Mouse (Mus musculus): Measurements from ENCODE around the gene Adad2. TPM values are rescaled to one million over a fixed set of nuclear protein-coding genes. Genes with fewer than 3 reads are reported as not detected.

Gene Adad2
- polyA plus RNA-seq, 1 experiment from 2014 or later, result not detected

- no peaks in the 10 kb centered on the region for H3K36me3 ChIP-seq
- H3K27ac ChIP-seq, result no peak overlapping the region
These were observed 7.7 kb downstream of the Adad2 start for GRCm38 (mm10) chr8:119620116-119620840.

DNA sequence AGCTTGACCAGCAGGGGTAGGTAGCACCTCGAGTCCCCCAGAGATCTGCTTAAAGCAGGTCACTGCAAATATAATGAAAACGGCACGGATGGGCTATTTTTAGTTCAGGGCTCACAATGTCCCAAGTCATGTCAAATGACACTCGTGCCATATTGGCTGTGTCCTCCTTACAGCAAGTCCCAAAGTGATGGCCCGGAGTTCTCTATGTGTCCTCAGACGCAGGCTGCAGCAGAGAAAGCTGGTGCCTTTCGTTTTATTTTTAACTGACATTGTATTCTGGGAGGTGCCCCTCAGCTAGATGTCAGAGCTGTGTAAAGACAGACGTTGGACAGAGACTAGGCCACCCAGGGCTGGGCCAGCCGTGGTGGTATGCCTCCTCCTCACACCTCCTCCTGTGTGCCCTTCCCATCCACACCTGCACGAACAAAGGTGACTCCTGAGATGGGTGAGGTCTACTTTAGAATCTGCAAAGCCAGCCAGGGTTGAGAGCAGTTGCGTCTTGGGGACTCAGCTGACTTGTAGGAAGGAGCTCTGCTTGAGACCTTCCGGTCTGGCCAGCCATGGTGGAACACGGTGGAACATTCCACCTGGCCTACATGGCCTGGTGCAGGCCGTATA is 8.4 kb downstream of the Adad2 start:
- 89% methylated on average over 14 of the region's 14 CpGs for WGBS
- H3K4me3 ChIP-seq, result no peak overlapping the region
- peaks cover 23% of the 10 kb centered on the region for H3K4me1 ChIP-seq
- no peak for DNase-seq (ENCODE audit: low spot score)
- no peaks in the 10 kb centered on the region for H3K36me3 ChIP-seq
- no peaks in the 10 kb centered on the region for H3K9me3 ChIP-seq (replicated peaks)
- H3K27me3 ChIP-seq (ENCODE audit: low read depth, poor library complexity, severe bottlenecking), result no peaks in the 10 kb centered on the region; the same call in 1 of the 2 replicates
- no peak overlapping the region for H3K27ac ChIP-seq

More at GRCm38 (mm10) chr8:119620116-119620840, 7.7 kb downstream of the Adad2 start:
- no peaks in the 10 kb centered on the region for H3K9me3 ChIP-seq (replicated peaks)
- H3K4me3 ChIP-seq, result no peak overlapping the region
- peaks cover 24% of the 10 kb centered on the region for H3K4me1 ChIP-seq
- H3K27me3 ChIP-seq (ENCODE audit: low read depth, poor library complexity, severe bottlenecking), result no peaks in the 10 kb centered on the region; the same call in 1 of the 2 replicates
- no peak for DNase-seq (ENCODE audit: low spot score)
- 74% methylated on average over 6 of the region's 6 CpGs for whole genome bisulfite sequencing

GRCm38 (mm10) chr8:119622555-119622954 is 10.0 kb downstream of the Adad2 start:
- Histone ChIP-seq H3K9me3 (replicated peaks) (no peaks in the 10 kb centered on the region), H3K27me3 (ENCODE audit: low read depth, poor library complexity, severe bottlenecking) (no peaks in the 10 kb centered on the region), H3K36me3 (no peaks in the 10 kb centered on the region), H3K27ac (no peak overlapping the region), H3K4me3 (no peak overlapping the region), H3K4me1 (peaks cover 28% of the 10 kb centered on the region)
- DNase-seq (ENCODE audit: low spot score), result no peak
- 34% methylated on average over 4 of the region's 4 CpGs for WGBS

GRCm38 (mm10) chr8:119623061-119623460 is 10.5 kb downstream of the Adad2 start:
- 86% methylated on average over 8 of the region's 8 CpGs for WGBS
- H3K4me1 ChIP-seq, result peaks cover 33% of the 10 kb centered on the region

DNA sequence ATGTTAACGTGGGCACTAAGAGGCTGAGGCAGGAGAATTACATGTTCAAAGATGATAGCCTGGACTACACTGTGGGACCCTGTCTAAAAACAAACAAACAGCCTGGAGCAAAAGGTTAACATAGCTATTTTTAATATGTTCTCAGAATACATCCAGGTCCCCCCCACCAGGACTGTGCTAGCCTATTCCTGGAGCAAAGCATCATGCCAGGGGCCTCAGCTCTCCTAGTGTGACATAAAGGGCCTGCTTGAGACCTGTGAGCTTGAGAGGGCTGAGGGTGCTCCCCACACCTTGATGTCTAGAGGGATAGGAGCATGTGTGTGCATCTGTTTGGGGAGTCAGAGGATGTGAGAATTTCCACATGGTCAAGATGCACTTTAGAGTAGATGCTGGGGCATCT is 11.2 kb downstream of the Adad2 start:
- Histone ChIP-seq H3K9me3 (replicated peaks) (no peaks in the 10 kb centered on the region), H3K27me3 (ENCODE audit: low read depth, poor library complexity, severe bottlenecking) (no peaks in the 10 kb centered on the region), H3K4me3 (no peak overlapping the region), H3K36me3 (no peaks in the 10 kb centered on the region), H3K27ac (no peak overlapping the region), H3K4me1 (peaks cover 37% of the 10 kb centered on the region)
- DNase-seq (ENCODE audit: low spot score), result no peak
- WGBS, result 88% methylated on average over 1 of the region's 1 CpGs

More at GRCm38 (mm10) chr8:119623061-119623460, 10.5 kb downstream of the Adad2 start:
- DNase-seq (ENCODE audit: low spot score), result no peak
- Histone ChIP-seq H3K9me3 (replicated peaks) (no peaks in the 10 kb centered on the region), H3K4me3 (no peak overlapping the region), H3K27me3 (ENCODE audit: low read depth, poor library complexity, severe bottlenecking) (no peaks in the 10 kb centered on the region), H3K27ac (no peak overlapping the region), H3K36me3 (no peaks in the 10 kb centered on the region)

DNA sequence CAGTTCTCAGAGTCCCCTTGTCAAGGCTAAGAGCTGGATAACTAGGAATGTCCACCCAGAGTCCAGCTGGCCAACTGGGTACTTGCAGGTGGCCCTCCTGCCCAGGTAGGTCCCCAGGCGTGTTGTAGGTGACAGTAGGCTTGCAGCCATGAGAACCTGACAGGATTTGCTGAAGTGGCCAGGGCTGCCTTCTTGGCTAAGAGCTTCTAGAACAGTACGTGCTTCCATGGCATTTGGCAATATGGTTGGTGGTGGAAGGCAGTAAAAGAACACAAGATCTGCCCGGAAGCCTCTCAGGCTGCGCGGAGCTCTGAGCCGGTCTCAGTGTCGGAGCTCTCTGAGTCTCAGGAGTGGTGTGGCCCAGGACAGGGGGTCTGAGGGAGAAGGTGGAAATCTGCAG is 12.4 kb downstream of the Adad2 start:
- H3K36me3 ChIP-seq, result no peaks in the 10 kb centered on the region
- no peak overlapping the region for H3K4me3 ChIP-seq
- no peaks in the 10 kb centered on the region for H3K9me3 ChIP-seq (replicated peaks)
- no peaks in the 10 kb centered on the region for H3K27me3 ChIP-seq (ENCODE audit: low read depth, poor library complexity, severe bottlenecking)
- WGBS, result 92% methylated on average over 7 of the region's 7 CpGs
- 0 out of 2 replicates have a peak overlapping the region, but pooled peaks have one; percentile 14 for H3K27ac ChIP-seq
- peaks cover 44% of the 10 kb centered on the region for H3K4me1 ChIP-seq
- no peak for DNase-seq (ENCODE audit: low spot score)

DNA sequence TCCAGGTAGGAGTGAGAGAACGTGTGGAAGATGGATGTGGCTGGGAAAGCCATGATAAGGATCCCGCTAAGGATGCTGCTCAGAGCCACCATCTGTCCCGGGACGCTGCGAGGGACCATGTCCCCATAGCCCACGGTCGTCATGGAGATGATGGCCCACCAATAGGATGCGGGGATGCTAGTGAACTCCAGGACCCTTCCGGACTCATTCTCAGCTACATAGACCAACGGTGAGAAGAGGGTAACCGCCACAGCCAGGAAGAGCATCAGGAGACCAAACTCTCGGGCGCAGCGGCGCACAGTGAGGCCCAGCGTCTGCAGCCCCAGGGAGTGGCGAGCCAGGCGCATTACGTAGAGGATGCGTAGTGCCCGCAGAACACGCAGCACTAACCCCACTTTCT is 13.2 kb downstream of the Adad2 start:
- no peak overlapping the region for H3K27ac ChIP-seq
- no peaks in the 10 kb centered on the region for H3K36me3 ChIP-seq
- peaks cover 44% of the 10 kb centered on the region for H3K4me1 ChIP-seq
- 82% methylated on average over 22 of the region's 22 CpGs for WGBS
- no peak for DNase-seq (ENCODE audit: low spot score)
- H3K27me3 ChIP-seq (ENCODE audit: low read depth, poor library complexity, severe bottlenecking), result 0 out of 2 replicates have a peak, but pooled peaks cover 1% of the 10 kb centered on the region
- H3K4me3 ChIP-seq, result no peak overlapping the region
- H3K9me3 ChIP-seq (replicated peaks), result no peaks in the 10 kb centered on the region

DNA sequence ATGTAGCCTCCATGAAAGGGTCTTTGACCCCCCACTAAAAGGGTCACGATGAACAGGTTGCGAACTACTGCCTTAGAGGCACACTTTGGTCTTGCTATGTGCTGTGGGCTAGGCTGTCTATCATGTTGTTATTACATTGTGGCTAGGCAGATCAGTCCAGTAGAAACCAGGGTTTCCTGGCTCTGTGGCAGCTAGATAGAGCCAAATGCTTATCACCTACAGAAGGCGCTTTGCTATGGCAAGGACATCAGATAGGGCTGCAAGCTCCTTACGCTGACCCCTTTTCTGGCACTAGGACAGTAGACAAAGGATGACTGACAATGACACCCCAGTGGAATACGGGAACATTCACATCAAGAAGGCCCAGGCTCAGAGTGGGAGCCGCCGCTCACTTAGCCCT is 14.7 kb downstream of the Adad2 start:
- Histone ChIP-seq H3K36me3 (no peaks in the 10 kb centered on the region), H3K27me3 (ENCODE audit: low read depth, poor library complexity, severe bottlenecking) (peaks cover 15% of the 10 kb centered on the region), H3K27ac (peak overlapping the region; percentile 70), H3K4me1 (peaks cover 45% of the 10 kb centered on the region), H3K9me3 (replicated peaks) (no peaks in the 10 kb centered on the region), H3K4me3 (no peak overlapping the region)
- WGBS, result 84% methylated on average over 7 of the region's 7 CpGs
- DNase-seq (ENCODE audit: low spot score), result no peak

- no peaks in the 10 kb centered on the region for H3K9me3 ChIP-seq (replicated peaks)
These were observed 15.2 kb downstream of the Adad2 start for GRCm38 (mm10) chr8:119627613-119628359.

DNA sequence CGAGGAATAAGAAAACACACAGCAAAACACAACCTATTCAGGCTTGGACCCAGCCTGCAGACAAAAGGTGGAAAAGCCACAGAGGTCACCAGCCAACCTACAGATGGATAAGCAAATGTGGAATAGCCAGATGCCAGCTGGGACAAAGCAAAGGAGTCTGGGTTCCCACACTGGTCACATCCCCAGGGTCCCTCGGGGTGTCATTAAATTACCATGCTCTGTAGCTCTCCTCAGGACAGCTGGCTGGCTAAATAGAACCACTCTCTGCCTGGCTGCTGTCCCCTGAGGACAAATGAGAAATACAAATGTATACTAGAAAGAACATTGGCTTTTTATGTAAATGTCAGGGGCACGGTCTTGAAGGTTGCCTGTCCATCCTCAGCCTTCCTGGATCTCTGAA is 18.3 kb downstream of the Adad2 start:
- Histone ChIP-seq H3K27ac (0 out of 2 replicates have a peak overlapping the region, but pooled peaks have one; percentile 9), H3K27me3 (ENCODE audit: low read depth, poor library complexity, severe bottlenecking) (peaks cover 52% of the 10 kb centered on the region), H3K9me3 (replicated peaks) (no peaks in the 10 kb centered on the region), H3K36me3 (no peaks in the 10 kb centered on the region), H3K4me3 (no peak overlapping the region), H3K4me1 (peaks cover 53% of the 10 kb centered on the region)
- DNase-seq (ENCODE audit: low spot score), result no peak
- WGBS, result 52% methylated on average over 3 of the region's 3 CpGs

More at GRCm38 (mm10) chr8:119627613-119628359, 15.2 kb downstream of the Adad2 start:
- Histone ChIP-seq H3K4me3 (no peak overlapping the region), H3K4me1 (peaks cover 40% of the 10 kb centered on the region), H3K27ac (peak overlapping the region; percentile 70), H3K36me3 (no peaks in the 10 kb centered on the region), H3K27me3 (ENCODE audit: low read depth, poor library complexity, severe bottlenecking) (peaks cover 21% of the 10 kb centered on the region)
- DNase-seq (ENCODE audit: low spot score), result peak; percentile 64
- 18% methylated on average over 10 of the region's 10 CpGs for WGBS

DNA sequence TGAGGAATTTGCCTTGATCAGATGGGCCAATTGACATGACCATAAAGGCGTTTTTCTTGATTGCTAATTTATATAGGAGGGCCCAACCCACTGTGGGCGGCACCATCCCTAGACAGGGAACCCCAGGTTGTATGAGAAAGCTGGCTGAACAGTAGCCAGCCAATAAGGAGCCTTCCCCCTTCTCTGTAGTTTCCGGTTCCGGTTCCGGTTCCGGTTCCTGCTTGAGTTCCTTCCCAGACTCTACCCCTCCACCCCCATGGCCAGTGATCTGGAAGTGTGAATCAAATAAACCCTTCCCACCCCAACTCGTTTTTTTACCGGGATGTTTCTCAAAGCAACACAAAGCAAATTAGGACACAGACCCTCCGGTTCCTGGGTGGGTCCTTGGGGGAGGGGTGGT is 19.7 kb downstream of the Adad2 start:
- peaks cover 60% of the 10 kb centered on the region for H3K4me1 ChIP-seq
- no peak overlapping the region for H3K27ac ChIP-seq

GRCm38 (mm10) chr8:119632909-119633308 is 20.4 kb downstream of the Adad2 start:
- H3K9me3 ChIP-seq (replicated peaks), result no peaks in the 10 kb centered on the region
- peaks cover 61% of the 10 kb centered on the region for H3K27me3 ChIP-seq (ENCODE audit: low read depth, poor library complexity, severe bottlenecking)
- WGBS, result 54% methylated on average over 29 of the region's 29 CpGs
- DNase-seq (ENCODE audit: low spot score), result no peak
- H3K4me1 ChIP-seq, result peaks cover 53% of the 10 kb centered on the region
- no peaks in the 10 kb centered on the region for H3K36me3 ChIP-seq
- H3K27ac ChIP-seq, result 0 out of 2 replicates have a peak overlapping the region, but pooled peaks have one; percentile 14
- no peak overlapping the region for H3K4me3 ChIP-seq

More for the DNA sequence above, 19.7 kb downstream of the Adad2 start:
- WGBS, result 79% methylated on average over 9 of the region's 9 CpGs
- Histone ChIP-seq H3K9me3 (replicated peaks) (no peaks in the 10 kb centered on the region), H3K4me3 (no peak overlapping the region), H3K27me3 (ENCODE audit: low read depth, poor library complexity, severe bottlenecking) (peaks cover 61% of the 10 kb centered on the region), H3K36me3 (no peaks in the 10 kb centered on the region)
- DNase-seq (ENCODE audit: low spot score), result no peak

Measured in limb, embryonic 10.5 days (tissue).